Mouse (Mus musculus) adrenal gland, postnatal 14 days (tissue): ENCODE measurements at regions not wholly inside any gene's neighbourhood (a gene's known extent, or its start where the extent isn't known, plus 50 kb on each side); places are given as distances from the start of the nearest gene placed in this dataset.

Source experiments
- DNase-seq: peaks from one replicate; pipeline ENCODE4 v3.0.0; 2021; ENCODE audit warnings: mixed read lengths

DNA sequence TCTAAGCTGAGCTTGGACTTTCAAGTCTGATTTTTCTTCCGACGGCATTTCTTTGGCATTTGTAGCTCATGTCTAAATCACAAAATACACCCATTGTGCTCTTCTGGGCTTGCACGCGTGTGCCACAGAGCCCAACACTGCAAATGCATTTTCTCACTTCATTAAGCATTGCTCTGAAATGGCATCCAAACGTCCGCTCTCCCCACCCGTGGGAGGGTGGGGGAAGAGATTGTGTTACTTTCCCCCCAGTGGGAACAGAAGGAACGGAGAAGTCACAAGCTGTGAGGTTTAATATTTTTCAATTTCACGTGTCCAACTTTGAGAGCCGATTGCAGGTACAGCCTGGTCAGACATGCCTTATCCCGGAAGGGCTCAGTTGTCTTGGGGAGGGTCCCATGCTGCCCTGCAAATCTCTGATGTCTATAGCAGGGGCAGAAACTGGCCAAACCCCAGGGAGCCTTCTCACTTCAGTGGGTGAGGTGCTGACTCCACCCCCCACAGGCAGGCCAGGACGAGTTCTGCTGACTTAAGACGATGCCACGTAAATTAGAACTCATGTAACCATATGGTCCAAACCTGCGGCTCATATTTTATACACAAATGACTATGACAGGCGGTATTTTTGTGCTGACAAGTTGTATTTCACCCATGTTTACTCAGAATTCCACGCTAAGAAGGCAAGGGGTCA, 371.5 kb upstream of the Nfe2l3 start:
- no peak for DNase-seq

GRCm38 (mm10) chr6:51065156-51065555, 367.3 kb upstream of the Nfe2l3 start:
- no peak for DNase-seq

- no peak for DNase-seq
Measured at GRCm38 (mm10) chr6:51067332-51067731, 365.1 kb upstream of the Nfe2l3 start.

DNA sequence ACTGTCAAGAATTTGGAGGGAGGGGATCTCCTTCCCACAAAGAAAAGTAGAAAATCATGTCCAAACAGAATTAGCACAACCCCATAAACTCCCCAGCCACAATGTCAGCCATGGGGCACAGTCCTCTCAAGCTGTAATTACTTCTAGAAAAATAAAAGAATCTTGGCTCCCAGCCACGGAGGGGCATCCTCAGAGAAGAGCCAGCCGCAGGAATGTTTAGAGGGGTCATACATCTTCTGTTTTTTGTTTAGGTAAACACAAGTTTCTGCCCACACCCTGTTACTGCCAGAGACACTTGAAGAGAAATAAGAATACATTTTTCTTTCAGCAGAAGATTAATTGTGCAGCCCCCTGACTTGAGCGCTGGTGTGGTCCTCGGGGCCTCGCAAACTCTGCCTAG, 362.5 kb upstream of the Nfe2l3 start:
- no peak for DNase-seq

GRCm38 (mm10) chr6:51071243-51071642, 361.2 kb upstream of the Nfe2l3 start:
- no peak for DNase-seq

DNA sequence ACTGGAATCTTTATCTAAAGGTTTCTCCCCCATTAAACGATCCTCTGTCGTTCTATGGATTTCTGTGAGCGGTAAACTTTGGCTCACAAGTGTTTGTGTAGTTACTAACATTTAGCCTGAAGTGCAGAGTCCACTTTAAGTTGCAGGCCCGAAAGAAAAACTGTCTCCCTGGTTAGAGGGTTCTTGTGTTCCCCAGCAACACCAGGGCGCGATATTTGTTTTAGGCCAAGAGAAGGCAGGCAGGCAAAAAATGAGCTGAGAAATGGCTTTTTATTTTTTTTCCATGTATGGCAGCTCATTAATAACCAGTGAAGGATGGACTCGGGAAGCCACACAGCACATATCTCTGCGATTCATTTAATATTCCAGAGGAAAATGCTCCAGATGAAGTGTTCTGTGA, 357.4 kb upstream of the Nfe2l3 start:
- DNase-seq: no peak

- no peak for DNase-seq
Measured at GRCm38 (mm10) chr6:51076861-51077768, 355.4 kb upstream of the Nfe2l3 start.

DNA sequence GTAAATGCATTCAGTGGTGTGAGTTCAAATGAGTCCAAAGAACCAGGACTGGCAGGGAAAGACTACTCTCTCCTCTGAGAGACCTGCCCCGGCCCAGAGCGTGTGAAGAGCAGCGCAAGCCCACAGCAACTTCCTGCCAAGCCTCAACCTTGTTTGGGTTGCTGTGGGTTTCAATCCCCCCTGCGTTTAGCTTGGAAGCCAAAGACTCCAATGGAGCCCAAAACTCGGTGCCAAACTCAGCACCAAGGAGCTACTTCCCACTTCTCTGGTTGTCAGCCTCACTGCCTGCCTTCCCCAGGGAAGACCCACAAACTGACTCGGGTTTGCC, 354.7 kb upstream of the Nfe2l3 start:
- DNase-seq: no peak

- DNase-seq: no peak
Measured at GRCm38 (mm10) chr6:51078353-51078966, 354.0 kb upstream of the Nfe2l3 start.

DNA sequence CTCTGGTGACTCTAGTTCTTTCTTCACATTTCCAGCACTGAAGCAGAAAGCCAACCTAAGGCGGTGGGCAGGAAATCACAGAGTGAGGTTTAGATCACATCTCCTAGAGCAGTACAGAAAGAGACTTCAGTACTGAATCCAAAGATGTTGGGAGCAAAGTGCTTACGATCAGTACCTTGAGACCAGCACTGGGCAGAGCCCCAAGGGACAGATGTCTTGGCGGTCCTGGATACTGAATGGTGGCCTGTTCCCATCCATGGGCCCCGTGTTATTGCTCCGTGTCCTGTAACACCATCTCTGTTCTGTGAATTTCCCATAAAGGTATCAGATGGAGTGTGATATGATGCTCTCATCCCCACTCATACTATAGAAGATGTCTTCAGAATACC, 353.5 kb upstream of the Nfe2l3 start:
- DNase-seq: no peak

GRCm38 (mm10) chr6:51081056-51081455, 351.4 kb upstream of the Nfe2l3 start:
- no peak for DNase-seq

- DNase-seq: no peak
Measured at GRCm38 (mm10) chr6:51084656-51085055, 347.8 kb upstream of the Nfe2l3 start.

DNA sequence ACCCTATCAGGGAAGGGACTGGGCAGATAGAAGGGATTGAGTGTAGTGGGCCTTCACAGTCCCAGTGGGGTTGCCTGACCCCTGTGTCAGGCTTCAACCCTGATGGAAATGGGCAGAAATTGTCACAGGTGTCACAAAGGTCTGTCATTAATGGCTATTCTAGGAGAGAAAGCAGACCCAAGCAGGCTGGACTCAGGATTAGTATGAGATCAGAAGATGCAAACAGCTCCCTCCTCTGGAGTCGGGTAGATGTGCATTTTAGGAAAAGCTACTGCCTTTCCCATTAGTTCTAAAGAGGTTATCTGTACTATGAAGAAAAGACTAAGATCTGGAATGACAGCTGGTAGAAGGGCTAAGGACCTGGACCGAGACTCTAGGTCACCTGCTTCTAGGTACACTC, 346.9 kb upstream of the Nfe2l3 start:
- DNase-seq: no peak

DNA sequence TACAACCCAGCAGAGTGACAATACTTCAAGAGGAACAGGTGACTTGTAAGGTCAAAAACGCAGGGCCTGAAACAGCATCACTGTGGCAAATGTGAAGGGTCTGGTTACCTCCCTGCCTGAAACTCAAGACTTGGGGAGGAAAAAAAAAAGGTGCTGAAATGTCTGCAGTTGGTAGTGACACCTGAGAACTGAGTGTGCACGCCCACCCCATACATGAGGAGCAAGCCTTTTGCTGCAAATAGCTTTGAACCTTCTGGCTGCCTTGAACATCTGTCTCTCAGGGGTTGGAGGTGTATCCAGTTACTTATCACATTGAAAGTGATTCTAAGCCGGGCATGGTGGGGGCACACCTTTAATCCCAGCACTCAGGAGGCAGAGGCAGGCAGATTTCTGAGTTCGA, 346.1 kb upstream of the Nfe2l3 start:
- no peak for DNase-seq

DNA sequence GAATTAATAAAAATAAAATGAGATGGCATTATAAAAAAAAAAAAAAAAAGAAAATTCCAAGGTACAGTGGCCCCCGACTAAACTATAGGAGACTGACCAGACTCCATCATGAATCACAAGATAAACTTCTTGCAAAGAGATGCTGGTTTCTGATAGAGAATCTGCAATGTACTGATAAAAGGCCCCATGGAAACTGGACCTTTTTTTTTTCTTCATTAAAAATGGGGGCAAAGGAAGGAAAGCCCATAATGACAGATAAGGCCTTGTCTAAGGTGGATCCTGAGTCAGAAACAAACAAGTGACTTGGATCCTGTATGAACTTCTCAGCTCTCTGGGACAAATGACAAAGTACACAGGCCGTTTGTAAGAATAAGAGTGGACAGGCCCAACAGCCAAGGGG, 344.7 kb upstream of the Nfe2l3 start:
- DNase-seq: no peak

DNA sequence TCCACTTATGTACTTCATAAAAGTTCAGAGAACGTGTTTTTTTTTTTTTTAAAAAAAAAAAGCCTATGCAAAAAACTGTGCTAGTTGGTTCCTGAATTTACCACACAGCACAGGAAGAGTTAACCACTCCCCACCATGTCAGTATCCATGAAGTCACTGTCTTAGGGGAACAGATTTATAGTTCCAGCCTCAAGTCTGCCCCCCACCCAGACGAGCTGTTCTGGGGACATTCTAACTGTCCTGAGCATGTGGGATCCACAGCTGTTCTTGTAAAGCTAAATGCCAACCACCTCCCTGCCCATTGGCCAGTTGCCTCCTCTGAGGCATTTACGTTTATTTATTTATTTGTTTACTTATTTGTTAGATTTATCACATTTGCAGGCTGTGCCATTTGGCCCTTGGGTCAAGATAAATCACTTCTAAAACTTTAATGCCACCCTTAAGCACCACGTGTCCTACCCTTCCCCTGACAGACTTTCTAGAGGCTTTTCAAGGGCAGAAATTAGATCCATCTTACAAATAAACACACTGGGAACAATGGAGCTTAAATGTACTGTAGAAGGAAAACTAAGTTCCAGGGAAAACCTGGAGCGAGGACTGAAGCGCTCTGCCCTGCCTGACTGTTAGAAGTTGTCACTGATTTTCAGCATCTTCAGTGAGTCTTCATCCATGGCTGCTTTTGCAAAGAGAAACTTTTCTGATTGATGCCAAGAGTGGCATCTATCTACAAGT, 343.7 kb upstream of the Nfe2l3 start:
- no peak for DNase-seq

- DNase-seq: no peak
Measured at GRCm38 (mm10) chr6:51093196-51093595, 339.3 kb upstream of the Nfe2l3 start.

DNA sequence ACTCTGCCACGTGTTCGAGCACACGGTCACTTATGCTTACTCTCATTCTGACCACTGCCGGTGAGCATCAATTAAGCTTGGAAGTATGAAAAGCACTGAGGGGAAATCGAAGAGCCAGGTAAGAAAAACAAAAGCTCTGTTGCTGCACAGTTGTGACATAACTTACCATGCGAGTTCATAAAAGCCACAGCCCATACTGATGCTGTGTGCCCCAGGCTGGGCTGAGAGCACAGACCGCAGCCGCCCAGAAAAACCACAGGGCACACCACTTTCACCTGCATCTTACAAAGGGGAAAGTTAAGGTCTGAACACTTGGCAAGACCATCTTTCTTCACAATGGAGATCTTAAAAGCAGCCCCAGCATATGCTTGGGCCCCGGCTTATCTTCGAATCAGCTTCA, 338.2 kb upstream of the Nfe2l3 start:
- DNase-seq: no peak

GRCm38 (mm10) chr6:51097488-51097887, 335.0 kb upstream of the Nfe2l3 start:
- no peak for DNase-seq

DNA sequence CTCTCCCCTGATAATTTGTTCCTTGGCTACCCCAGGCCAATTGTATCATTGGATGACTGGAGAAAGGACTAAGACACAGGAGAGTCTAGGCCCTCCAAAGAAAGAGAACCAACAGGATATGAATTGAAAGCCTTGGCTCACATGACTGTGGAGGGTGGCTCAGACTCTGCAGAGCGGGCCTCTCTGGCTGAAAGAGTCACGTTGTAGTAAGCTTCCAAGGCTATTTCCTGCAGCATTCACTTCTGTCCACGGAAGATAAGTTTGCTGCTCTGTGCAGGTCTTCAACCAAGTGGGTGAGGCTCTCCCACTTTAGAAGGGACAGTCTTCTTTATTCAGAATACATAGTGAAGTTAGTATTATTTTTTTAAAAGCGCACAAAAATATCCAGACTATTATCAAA, 332.1 kb upstream of the Nfe2l3 start:
- DNase-seq: no peak

GRCm38 (mm10) chr6:51103236-51103635, 329.2 kb upstream of the Nfe2l3 start:
- no peak for DNase-seq

DNA sequence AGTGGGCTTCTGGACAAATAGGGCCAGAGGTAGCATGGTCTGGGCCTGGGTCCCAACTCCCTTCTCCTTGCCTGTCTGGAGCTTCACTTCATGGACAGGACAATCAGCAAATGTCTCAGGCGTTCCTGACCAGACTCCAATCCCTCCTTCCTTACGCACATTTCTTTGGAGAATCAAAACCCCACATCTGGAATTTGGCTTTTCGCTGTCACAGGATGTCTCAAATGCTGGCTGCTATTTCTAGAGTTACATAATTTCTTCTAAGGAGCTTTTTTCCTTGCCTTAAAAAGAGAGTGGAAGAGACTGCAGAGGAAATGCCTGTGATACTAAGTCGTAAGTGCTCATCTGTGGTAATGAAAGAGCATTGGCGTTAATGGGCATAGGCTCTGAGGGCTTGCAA, 328.1 kb upstream of the Nfe2l3 start:
- no peak for DNase-seq
